Mouse (Mus musculus) heart, embryonic 16.5 days (tissue): ENCODE data around the gene Tmem110. TPM values are rescaled to one million over a fixed set of nuclear protein-coding genes. Genes with fewer than 3 reads are reported as not detected.

Source experiments
- ATAC-seq: fragments of 200-750 bp; cut with Nextera tagmentation; replicated peaks from 2 replicates; pipeline ENCODE4 v1.8.0; 2017; ENCODE audit warnings: moderate number of reproducible peaks; ENCODE audit not compliant: insufficient read depth, low FRiP score; ENCODE audit errors: extremely low read depth
- H3K27ac ChIP-seq: fragments of 300-500 bp; sonication (generic); 2 replicates; pipeline ENCODE4 v1.5.1; 2014; ENCODE audit warnings: mild to moderate bottlenecking, low read length, control low read depth, moderate library complexity
- H3K27me3 ChIP-seq: fragments of 300-500 bp; sonication (generic); 2 replicates; pipeline ENCODE4 v1.6.1; 2014; ENCODE audit warnings: low read length, mixed read lengths; ENCODE audit not compliant: control insufficient read depth, insufficient read depth
- H3K36me3 ChIP-seq: fragments of 300-500 bp; sonication (generic); 2 replicates; pipeline ENCODE4 v1.6.1; 2014; ENCODE audit not compliant: control insufficient read depth, insufficient read depth
- H3K4me1 ChIP-seq: fragments of 300-500 bp; sonication (generic); 2 replicates; pipeline ENCODE4 v1.6.1; 2014; ENCODE audit warnings: low read length, mixed read lengths; ENCODE audit not compliant: control insufficient read depth, insufficient read depth
- H3K4me2 ChIP-seq: fragments of 300-500 bp; sonication (generic); 2 replicates; pipeline ENCODE4 v1.6.1; 2014; ENCODE audit warnings: low read depth, mild to moderate bottlenecking, control low read depth, low read length
- H3K4me3 ChIP-seq: fragments of 300-500 bp; sonication (generic); 2 replicates; pipeline ENCODE4 v1.5.1; 2014; ENCODE audit warnings: mild to moderate bottlenecking, control low read depth, low read length
- H3K9ac ChIP-seq: fragments of 300-500 bp; sonication (generic); 2 replicates; pipeline ENCODE4 v1.6.1; 2014; ENCODE audit warnings: low read length, control low read depth
- H3K9me3 ChIP-seq: fragments of 300-500 bp; sonication (generic); replicated peaks from 2 replicates; pipeline ENCODE4 v1.6.1; 2016; ENCODE audit warnings: low read length; ENCODE audit not compliant: control insufficient read depth
- WGBS: fragments of 180-500 bp; shearing (Covaris S2); extraction: QIAGEN DNeasy Blood & Tissue Kit; methylation state at CpG from one replicate; pipeline ENCODE4 v1.1.7; 2014; 5-methylcytosine and 5-hydroxymethylcytosine counted together
- polyA plus RNA-seq: library from polyadenylated mRNA; unstranded; fragments of >200 nt; fragmentation: Nextera tagmentation; extraction: Ambion mirVana; gene quantifications from 2 replicates; pipeline ENCODE4 v1.2.1, GENCODE M21; 2015

Gene Tmem110
- polyA plus RNA-seq, result 13.2 and 15.0 TPM in 2 replicates

DNA sequence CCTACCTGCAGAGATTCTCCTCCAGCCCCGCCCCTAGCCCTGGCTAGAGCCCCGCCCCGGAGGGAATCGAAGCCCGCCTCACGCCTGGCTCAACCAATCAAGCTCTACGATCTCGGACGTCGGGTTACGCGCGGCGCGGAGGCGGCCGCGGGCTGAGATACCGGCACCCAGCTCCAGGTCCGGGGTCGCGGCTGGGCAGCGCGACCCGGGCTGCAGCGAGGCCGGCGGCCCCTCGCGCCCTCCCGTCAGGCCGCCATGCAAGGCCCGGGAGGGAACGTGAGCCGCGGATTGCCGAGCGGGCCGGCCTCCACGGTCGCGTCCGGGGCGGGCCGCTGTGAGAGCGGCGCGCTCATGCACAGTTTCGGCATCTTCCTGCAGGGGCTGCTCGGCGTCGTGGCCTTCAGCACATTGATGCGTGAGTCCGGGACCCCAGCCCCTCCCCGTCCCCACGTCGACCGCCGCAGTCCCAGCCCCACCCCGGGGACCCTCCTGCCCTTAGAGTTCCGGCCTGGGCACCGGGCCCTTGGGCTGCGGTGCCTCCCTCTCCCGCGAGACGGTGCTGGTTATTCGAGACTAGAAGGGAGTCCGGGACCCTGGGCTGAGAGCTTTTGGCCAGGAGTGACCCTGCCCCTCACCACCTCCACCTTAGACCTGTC is at the start of gene Tmem110:
TSS of gene Tmem110 (plus strand) at position 115 of the 656 bp plus-strand sequence.
- 0 out of 2 replicates have a peak within 1 kb of the TSS, but pooled peaks have one; percentile 51 for H3K27ac ChIP-seq
- under 1% methylated on average over 68 of the region's 68 CpGs for WGBS

DNA sequence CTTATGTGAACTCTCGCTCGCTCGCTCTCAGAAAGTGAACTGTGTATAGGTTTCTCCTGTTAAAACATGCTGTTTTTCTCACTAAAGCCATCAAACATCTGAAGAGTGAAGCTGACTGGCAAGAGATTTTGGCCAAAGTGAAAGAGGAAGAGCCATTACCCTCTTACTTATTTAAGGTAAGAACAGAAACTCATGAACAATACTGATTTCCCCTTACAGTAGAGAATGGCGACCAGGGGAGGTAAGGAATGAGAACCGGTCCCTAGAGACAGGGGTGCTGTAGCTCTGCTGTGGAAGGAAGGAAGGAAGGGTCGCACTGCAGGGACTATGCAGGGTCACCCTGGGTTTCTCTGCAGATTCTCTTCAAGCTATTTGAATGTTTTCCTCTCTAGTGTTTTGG is 40.8 kb upstream of the Tmem110 start:
- Histone ChIP-seq H3K4me1 (no peaks in the 10 kb centered on the region), H3K36me3 (peaks cover 14% of the 10 kb centered on the region; the same call in 1 of the 2 replicates), H3K4me2 (no peak overlapping the region), H3K27ac (no peak overlapping the region), H3K4me3 (no peak overlapping the region), H3K9ac (no peak overlapping the region), H3K9me3 (no peaks in the 10 kb centered on the region), H3K27me3 (no peaks in the 10 kb centered on the region)
- WGBS, result 85% methylated on average over 6 of the region's 6 CpGs
- ATAC-seq, result no peak

More for the DNA sequence above, at the start of gene Tmem110:
- no peaks in the 10 kb centered on the region for H3K9me3 ChIP-seq
- H3K27me3 ChIP-seq, result no peaks in the 10 kb centered on the region
- H3K36me3 ChIP-seq, result no peaks in the 10 kb centered on the region
- H3K9ac ChIP-seq, result peak within 1 kb of the TSS; percentile 86
- ATAC-seq, result peak; percentile 93
- H3K4me1 ChIP-seq, result peaks cover 37% of the 10 kb centered on the region
- peak within 1 kb of the TSS; percentile 80 for H3K4me3 ChIP-seq
- peak within 1 kb of the TSS; percentile 75 for H3K4me2 ChIP-seq

DNA sequence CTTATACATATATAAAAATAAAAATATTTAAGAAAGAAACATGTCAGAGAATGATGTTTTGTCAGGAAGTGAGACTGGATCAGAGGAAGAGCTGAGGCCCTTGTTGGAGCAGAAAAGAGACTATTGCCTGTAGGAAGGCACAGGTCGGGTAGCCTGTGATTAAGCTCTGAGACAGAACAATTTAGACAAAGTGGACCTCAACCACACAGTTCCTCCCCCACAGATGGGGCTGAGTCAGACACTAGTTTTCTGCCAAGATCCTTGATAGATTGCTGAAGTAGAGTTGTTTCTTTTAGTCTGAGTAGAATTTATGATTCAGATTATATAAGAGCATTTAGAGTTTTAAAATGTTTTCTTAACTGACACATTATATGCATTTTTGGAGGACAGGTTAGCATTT is 35.9 kb upstream of the Tmem110 start:
- ATAC-seq, result no peak
- Histone ChIP-seq H3K9me3 (no peaks in the 10 kb centered on the region), H3K4me2 (no peak overlapping the region), H3K36me3 (peaks cover 17% of the 10 kb centered on the region), H3K4me3 (no peak overlapping the region), H3K27me3 (no peaks in the 10 kb centered on the region), H3K9ac (no peak overlapping the region), H3K4me1 (no peaks in the 10 kb centered on the region), H3K27ac (no peak overlapping the region)
- 68% methylated on average over 1 of the region's 1 CpGs for WGBS

DNA sequence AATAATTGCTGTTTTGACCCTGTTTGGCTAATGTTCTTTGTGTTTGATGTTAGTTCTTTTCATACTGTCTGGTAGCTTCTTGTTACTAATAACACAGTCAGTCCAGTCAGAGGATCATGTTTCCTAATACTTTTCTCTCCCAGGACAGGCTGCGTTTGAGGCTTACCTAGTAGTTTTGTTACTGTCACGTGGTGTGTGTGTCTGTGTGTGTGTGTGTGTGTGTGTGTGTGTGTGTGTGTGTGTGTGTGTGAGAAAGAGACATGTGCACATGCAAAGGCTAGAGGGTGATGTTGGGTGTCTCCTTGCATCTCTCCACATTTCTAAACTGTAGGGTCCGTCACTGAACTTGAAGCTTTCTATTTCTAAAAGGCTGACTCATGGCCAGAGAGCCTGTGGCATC is 32.5 kb upstream of the Tmem110 start:
- H3K9ac ChIP-seq, result no peak overlapping the region
- ATAC-seq, result no peak
- 80% methylated on average over 3 of the region's 3 CpGs for WGBS
- no peak overlapping the region for H3K4me2 ChIP-seq
- no peaks in the 10 kb centered on the region for H3K27me3 ChIP-seq
- H3K4me1 ChIP-seq, result no peaks in the 10 kb centered on the region
- H3K27ac ChIP-seq, result no peak overlapping the region
- H3K9me3 ChIP-seq, result no peaks in the 10 kb centered on the region; the same call in 1 of the 2 replicates
- H3K36me3 ChIP-seq, result peaks cover 14% of the 10 kb centered on the region
- no peak overlapping the region for H3K4me3 ChIP-seq

DNA sequence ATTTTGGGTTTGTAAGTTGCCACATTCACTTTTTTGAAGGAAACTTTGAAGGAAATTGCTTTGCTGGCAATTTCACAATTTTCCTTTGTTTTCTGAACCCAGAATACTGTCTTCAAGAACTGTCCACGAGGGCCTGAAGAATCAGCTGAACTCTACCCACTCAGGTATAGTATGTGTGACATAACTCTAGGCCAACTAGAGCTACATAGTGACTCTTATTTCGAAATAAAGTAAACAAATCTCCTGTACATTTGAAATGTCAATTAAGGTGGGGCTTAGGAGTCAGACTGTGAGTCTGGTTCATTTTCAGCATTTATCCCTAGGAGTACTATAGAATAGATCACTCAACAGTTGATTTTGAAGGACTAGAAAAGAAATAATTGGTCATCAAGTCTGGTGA is 23.6 kb upstream of the Tmem110 start:
- H3K27ac ChIP-seq, result no peak overlapping the region
- no peaks in the 10 kb centered on the region for H3K27me3 ChIP-seq
- H3K4me1 ChIP-seq, result no peaks in the 10 kb centered on the region
- no peak overlapping the region for H3K4me3 ChIP-seq
- peaks cover 7% of the 10 kb centered on the region; the same call in 1 of the 2 replicates for H3K36me3 ChIP-seq
- 83% methylated on average over 2 of the region's 2 CpGs for WGBS
- no peak overlapping the region for H3K9ac ChIP-seq
- ATAC-seq, result no peak
- H3K4me2 ChIP-seq, result no peak overlapping the region
- no peaks in the 10 kb centered on the region for H3K9me3 ChIP-seq

- no peak overlapping the region for H3K4me2 ChIP-seq
- WGBS, result 66% methylated on average over 3 of the region's 3 CpGs
- no peaks in the 10 kb centered on the region for H3K9me3 ChIP-seq
- H3K9ac ChIP-seq, result no peak overlapping the region
- H3K27me3 ChIP-seq, result no peaks in the 10 kb centered on the region
- ATAC-seq, result no peak
- peaks cover 8% of the 10 kb centered on the region for H3K36me3 ChIP-seq
- H3K4me1 ChIP-seq, result peaks cover 2% of the 10 kb centered on the region
- H3K27ac ChIP-seq, result no peak overlapping the region
- H3K4me3 ChIP-seq, result no peak overlapping the region
Measured at GRCm38 (mm10) chr14:30821136-30821535, 4.3 kb upstream of the Tmem110 start.

- Histone ChIP-seq H3K36me3 (peaks cover 2% of the 10 kb centered on the region; the same call in 1 of the 2 replicates), H3K4me1 (peaks cover 31% of the 10 kb centered on the region), H3K9me3 (no peaks in the 10 kb centered on the region), H3K4me2 (no peak overlapping the region), H3K4me3 (no peak overlapping the region), H3K27me3 (no peaks in the 10 kb centered on the region), H3K9ac (no peak overlapping the region), H3K27ac (no peak overlapping the region)
- no peak for ATAC-seq
- 59% methylated on average over 6 of the region's 6 CpGs for WGBS
Measured at GRCm38 (mm10) chr14:30824456-30824995, 864 bp upstream of the Tmem110 start.

DNA sequence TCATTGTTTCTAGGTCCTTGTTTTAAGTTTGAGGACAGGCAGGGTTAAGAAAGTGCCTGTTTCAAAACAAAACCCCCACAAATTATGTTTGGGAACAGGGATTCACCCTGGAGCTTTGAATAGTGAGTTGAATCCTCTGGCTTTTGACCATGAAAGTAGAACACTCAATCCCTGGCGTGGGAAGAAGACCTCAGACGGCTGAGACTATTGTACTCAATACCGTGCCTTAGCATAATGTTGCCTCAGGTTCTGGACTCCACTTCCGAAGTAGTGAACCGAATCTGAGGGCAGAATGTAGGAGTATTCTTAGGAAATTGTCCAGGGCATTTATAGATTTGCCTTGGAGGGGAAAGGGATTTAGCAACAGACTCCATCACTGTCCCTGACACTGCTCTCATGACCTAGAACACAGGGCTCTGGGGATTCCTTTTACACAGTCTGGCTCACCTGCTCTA is 342 bp upstream of the Tmem110 start:
- 26% methylated on average over 5 of the region's 5 CpGs for WGBS
- Histone ChIP-seq H3K4me2 (peak overlapping the region; percentile 75), H3K27me3 (no peaks in the 10 kb centered on the region), H3K9ac (no peak overlapping the region), H3K36me3 (no peaks in the 10 kb centered on the region; the same call in 1 of the 2 replicates), H3K4me3 (peak overlapping the region; percentile 80), H3K4me1 (peaks cover 36% of the 10 kb centered on the region), H3K27ac (no peak overlapping the region), H3K9me3 (no peaks in the 10 kb centered on the region)
- no peak for ATAC-seq
